Mouse (Mus musculus) liver, postnatal 0 days (tissue): Measurements from ENCODE around the gene Mafk.

Experiments
- CTCF ChIP-seq: sonication (generic); IDR thresholded peaks from 2 replicates; pipeline ENCODE4 v1.5.1; 2016; ENCODE audit warnings: antibody characterized with exemption, low read depth
- EP300 ChIP-seq: IDR thresholded peaks from 2 replicates; pipeline ENCODE4 v1.6.1; 2016; ENCODE audit warnings: antibody characterized with exemption, low read depth, mild to moderate bottlenecking

DNA sequence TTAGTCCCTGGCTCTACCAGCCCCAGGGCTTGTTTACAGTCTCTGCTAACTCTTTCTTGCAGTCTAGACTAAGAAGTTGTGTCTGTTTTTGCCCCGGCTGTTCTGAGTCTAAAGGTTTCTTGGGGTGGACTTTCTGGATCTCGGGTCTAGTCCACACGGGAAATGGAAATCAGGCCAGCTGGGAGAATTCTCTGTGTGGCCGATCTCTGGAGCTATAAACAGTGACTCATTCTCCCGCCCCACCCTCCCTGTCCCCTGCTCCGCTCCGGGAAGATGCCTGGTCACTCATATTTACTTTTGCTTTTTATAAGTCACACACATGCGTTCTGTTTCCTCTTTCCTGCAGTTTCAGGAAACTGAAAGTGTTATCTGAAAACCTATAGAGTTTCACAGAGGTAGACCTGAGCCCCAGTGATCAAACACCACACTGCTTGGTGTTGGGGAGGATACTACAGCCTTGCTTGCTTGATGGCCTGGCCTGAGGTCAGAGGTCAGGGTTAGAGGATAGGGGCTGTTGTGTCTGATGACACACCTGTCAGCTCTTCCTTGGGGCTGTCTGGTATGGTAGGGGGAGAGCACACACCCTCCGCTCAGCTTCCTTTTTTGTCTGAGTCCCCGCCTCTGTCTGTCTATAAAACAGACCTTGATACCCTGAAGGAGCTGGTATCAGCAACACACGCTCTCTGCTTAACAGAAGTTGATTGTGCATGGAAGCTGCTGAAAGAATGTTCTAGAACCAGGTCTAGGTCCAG lies 2.2 kb downstream of the Mafk start:
- TF ChIP-seq CTCF = no peak
- no peak for TF ChIP-seq EP300
